Mouse (Mus musculus): Measurements from ENCODE around the gene Sorcs1. TPM values are rescaled to one million over a fixed set of nuclear protein-coding genes. Genes with fewer than 3 reads are reported as not detected.

Gene Sorcs1
- polyA plus RNA-seq, 1 experiment from 2014 or later = 0.59 TPM

GRCm38 (mm10) chr19:50534031-50534430 is 144.4 kb downstream of the Sorcs1 start:
- 60% methylated on average over 5 of the region's 5 CpGs for WGBS
- H3K27me3 ChIP-seq (ENCODE audit: control insufficient read depth, insufficient read depth, low read length) = no peaks in the 10 kb centered on the region
- H3K27ac ChIP-seq (replicated peaks in 1 of 2; ENCODE audit: control insufficient read depth in 1 of 2, insufficient read depth in 1 of 2, low read depth in 2 of 2, low read length in 2 of 2) = no peak overlapping the region
- no peak for ATAC-seq (ENCODE audit: insufficient number of reproducible peaks, insufficient read depth, low FRiP score, low read depth)
- H3K9ac ChIP-seq (ENCODE audit: low read length) = no peak overlapping the region
- no peak overlapping the region for H3K4me3 ChIP-seq (ENCODE audit: control insufficient read depth in 1 of 2, insufficient read depth in 1 of 2, low read depth in 1 of 2, low read length in 2 of 2)
- H3K4me1 ChIP-seq (ENCODE audit: control insufficient read depth in 2 of 2, insufficient read depth in 2 of 2, low read length in 2 of 2) = no peaks in the 10 kb centered on the region
- no peak overlapping the region for H3K4me2 ChIP-seq (ENCODE audit: low read length)
- H3K9me3 ChIP-seq (ENCODE audit: control insufficient read depth, low read length) = no peaks in the 10 kb centered on the region
- no peaks in the 10 kb centered on the region for H3K36me3 ChIP-seq (ENCODE audit: control insufficient read depth, insufficient read depth, low read length)

GRCm38 (mm10) chr19:50527835-50528234 is 150.6 kb downstream of the Sorcs1 start:
- H3K4me2 ChIP-seq (ENCODE audit: low read length) = no peak overlapping the region
- H3K4me3 ChIP-seq (ENCODE audit: control insufficient read depth in 1 of 2, insufficient read depth in 1 of 2, low read depth in 1 of 2, low read length in 2 of 2) = no peak overlapping the region
- 81% methylated on average over 3 of the region's 3 CpGs for WGBS
- H3K27me3 ChIP-seq (ENCODE audit: control insufficient read depth, insufficient read depth, low read length) = no peaks in the 10 kb centered on the region
- no peaks in the 10 kb centered on the region for H3K36me3 ChIP-seq (ENCODE audit: control insufficient read depth, insufficient read depth, low read length)
- no peak overlapping the region for H3K9ac ChIP-seq (ENCODE audit: low read length)
- ATAC-seq (ENCODE audit: insufficient number of reproducible peaks, insufficient read depth, low FRiP score, low read depth) = no peak
- no peak overlapping the region for H3K27ac ChIP-seq (replicated peaks in 1 of 2; ENCODE audit: control insufficient read depth in 1 of 2, insufficient read depth in 1 of 2, low read depth in 2 of 2, low read length in 2 of 2)
- H3K9me3 ChIP-seq (ENCODE audit: control insufficient read depth, low read length) = no peaks in the 10 kb centered on the region
- H3K4me1 ChIP-seq (ENCODE audit: control insufficient read depth in 2 of 2, insufficient read depth in 2 of 2, low read length in 2 of 2) = no peaks in the 10 kb centered on the region

- ATAC-seq (ENCODE audit: insufficient number of reproducible peaks, insufficient read depth, low FRiP score, low read depth) = no peak
- H3K4me2 ChIP-seq (ENCODE audit: low read length) = no peak overlapping the region
- no peaks in the 10 kb centered on the region for H3K4me1 ChIP-seq (ENCODE audit: control insufficient read depth in 2 of 2, insufficient read depth in 2 of 2, low read length in 2 of 2)
- no peaks in the 10 kb centered on the region for H3K27me3 ChIP-seq (ENCODE audit: control insufficient read depth, insufficient read depth, low read length)
- 69% methylated on average over 8 of the region's 8 CpGs for WGBS
- H3K4me3 ChIP-seq (ENCODE audit: control insufficient read depth in 1 of 2, insufficient read depth in 1 of 2, low read depth in 1 of 2, low read length in 2 of 2) = no peak overlapping the region
- no peak overlapping the region for H3K9ac ChIP-seq (ENCODE audit: low read length)
- H3K27ac ChIP-seq (replicated peaks in 1 of 2; ENCODE audit: control insufficient read depth in 1 of 2, insufficient read depth in 1 of 2, low read depth in 2 of 2, low read length in 2 of 2) = no peak overlapping the region
- H3K9me3 ChIP-seq (ENCODE audit: control insufficient read depth, low read length) = no peaks in the 10 kb centered on the region
- no peaks in the 10 kb centered on the region for H3K36me3 ChIP-seq (ENCODE audit: control insufficient read depth, insufficient read depth, low read length)
Observed at GRCm38 (mm10) chr19:50526094-50526493, 152.4 kb downstream of the Sorcs1 start.

- Histone ChIP-seq H3K27me3 (ENCODE audit: control insufficient read depth, insufficient read depth, low read length) (no peaks in the 10 kb centered on the region), H3K9me3 (ENCODE audit: control insufficient read depth, low read length) (no peaks in the 10 kb centered on the region), H3K4me2 (ENCODE audit: low read length) (no peak overlapping the region), H3K9ac (ENCODE audit: low read length) (no peak overlapping the region), H3K27ac (replicated peaks in 1 of 2; ENCODE audit: control insufficient read depth in 1 of 2, insufficient read depth in 1 of 2, low read depth in 2 of 2, low read length in 2 of 2) (no peak overlapping the region), H3K36me3 (ENCODE audit: control insufficient read depth, insufficient read depth, low read length) (no peaks in the 10 kb centered on the region), H3K4me1 (ENCODE audit: control insufficient read depth in 2 of 2, insufficient read depth in 2 of 2, low read length in 2 of 2) (no peaks in the 10 kb centered on the region; a peak in 1 of 4 replicates), H3K4me3 (ENCODE audit: control insufficient read depth in 1 of 2, insufficient read depth in 1 of 2, low read depth in 1 of 2, low read length in 2 of 2) (no peak overlapping the region)
- no peak for ATAC-seq (ENCODE audit: insufficient number of reproducible peaks, insufficient read depth, low FRiP score, low read depth)
- WGBS = 63% methylated on average over 4 of the region's 4 CpGs
Observed at GRCm38 (mm10) chr19:50521943-50522342, 156.5 kb downstream of the Sorcs1 start.

GRCm38 (mm10) chr19:50515059-50515673 is 163.3 kb downstream of the Sorcs1 start:
- 74% methylated on average over 10 of the region's 10 CpGs for WGBS
- Histone ChIP-seq H3K27ac (replicated peaks in 1 of 2; ENCODE audit: control insufficient read depth in 1 of 2, insufficient read depth in 1 of 2, low read depth in 2 of 2, low read length in 2 of 2) (no peak overlapping the region), H3K36me3 (ENCODE audit: control insufficient read depth, insufficient read depth, low read length) (no peaks in the 10 kb centered on the region), H3K9me3 (ENCODE audit: control insufficient read depth, low read length) (no peaks in the 10 kb centered on the region), H3K4me3 (ENCODE audit: control insufficient read depth in 1 of 2, insufficient read depth in 1 of 2, low read depth in 1 of 2, low read length in 2 of 2) (no peak overlapping the region), H3K4me2 (ENCODE audit: low read length) (no peak overlapping the region), H3K9ac (ENCODE audit: low read length) (no peak overlapping the region), H3K4me1 (ENCODE audit: control insufficient read depth in 2 of 2, insufficient read depth in 2 of 2, low read length in 2 of 2) (no peaks in the 10 kb centered on the region), H3K27me3 (ENCODE audit: control insufficient read depth, insufficient read depth, low read length) (no peaks in the 10 kb centered on the region)
- no peak for ATAC-seq (ENCODE audit: insufficient number of reproducible peaks, insufficient read depth, low FRiP score, low read depth)

GRCm38 (mm10) chr19:50514309-50514830 is 164.1 kb downstream of the Sorcs1 start:
- no peaks in the 10 kb centered on the region for H3K27me3 ChIP-seq (ENCODE audit: control insufficient read depth, insufficient read depth, low read length)
- no peak for ATAC-seq (ENCODE audit: insufficient number of reproducible peaks, insufficient read depth, low FRiP score, low read depth)
- no peaks in the 10 kb centered on the region for H3K4me1 ChIP-seq (ENCODE audit: control insufficient read depth in 2 of 2, insufficient read depth in 2 of 2, low read length in 2 of 2)
- no peak overlapping the region for H3K27ac ChIP-seq (replicated peaks in 1 of 2; ENCODE audit: control insufficient read depth in 1 of 2, insufficient read depth in 1 of 2, low read depth in 2 of 2, low read length in 2 of 2)
- H3K9me3 ChIP-seq (ENCODE audit: control insufficient read depth, low read length) = no peaks in the 10 kb centered on the region
- H3K9ac ChIP-seq (ENCODE audit: low read length) = no peak overlapping the region
- H3K4me2 ChIP-seq (ENCODE audit: low read length) = no peak overlapping the region
- no peaks in the 10 kb centered on the region for H3K36me3 ChIP-seq (ENCODE audit: control insufficient read depth, insufficient read depth, low read length)
- H3K4me3 ChIP-seq (ENCODE audit: control insufficient read depth in 1 of 2, insufficient read depth in 1 of 2, low read depth in 1 of 2, low read length in 2 of 2) = no peak overlapping the region
- 78% methylated on average over 8 of the region's 8 CpGs for WGBS

- no peak for ATAC-seq (ENCODE audit: insufficient number of reproducible peaks, insufficient read depth, low FRiP score, low read depth)
- Histone ChIP-seq H3K36me3 (ENCODE audit: control insufficient read depth, insufficient read depth, low read length) (no peaks in the 10 kb centered on the region), H3K9me3 (ENCODE audit: control insufficient read depth, low read length) (no peaks in the 10 kb centered on the region), H3K9ac (ENCODE audit: low read length) (no peak overlapping the region), H3K4me1 (ENCODE audit: control insufficient read depth in 2 of 2, insufficient read depth in 2 of 2, low read length in 2 of 2) (no peaks in the 10 kb centered on the region), H3K4me3 (ENCODE audit: control insufficient read depth in 1 of 2, insufficient read depth in 1 of 2, low read depth in 1 of 2, low read length in 2 of 2) (no peak overlapping the region), H3K27me3 (ENCODE audit: control insufficient read depth, insufficient read depth, low read length) (no peaks in the 10 kb centered on the region), H3K27ac (replicated peaks in 1 of 2; ENCODE audit: control insufficient read depth in 1 of 2, insufficient read depth in 1 of 2, low read depth in 2 of 2, low read length in 2 of 2) (no peak overlapping the region), H3K4me2 (ENCODE audit: low read length) (no peak overlapping the region)
- WGBS = 69% methylated on average over 1 of the region's 1 CpGs
Observed at GRCm38 (mm10) chr19:50502816-50503215, 175.6 kb downstream of the Sorcs1 start.

- H3K36me3 ChIP-seq (ENCODE audit: control insufficient read depth, insufficient read depth, low read length) = no peaks in the 10 kb centered on the region
- no peak overlapping the region for H3K9ac ChIP-seq (ENCODE audit: low read length)
- H3K4me3 ChIP-seq (ENCODE audit: control insufficient read depth in 1 of 2, insufficient read depth in 1 of 2, low read depth in 1 of 2, low read length in 2 of 2) = no peak overlapping the region
- no peak for ATAC-seq (ENCODE audit: insufficient number of reproducible peaks, insufficient read depth, low FRiP score, low read depth)
- no peak overlapping the region for H3K4me2 ChIP-seq (ENCODE audit: low read length)
- no peaks in the 10 kb centered on the region for H3K27me3 ChIP-seq (ENCODE audit: control insufficient read depth, insufficient read depth, low read length)
- 93% methylated on average over 3 of the region's 3 CpGs for WGBS
- H3K9me3 ChIP-seq (ENCODE audit: control insufficient read depth, low read length) = no peaks in the 10 kb centered on the region
- H3K4me1 ChIP-seq (ENCODE audit: control insufficient read depth in 2 of 2, insufficient read depth in 2 of 2, low read length in 2 of 2) = no peaks in the 10 kb centered on the region; a peak in 1 of 4 replicates
- H3K27ac ChIP-seq (replicated peaks in 1 of 2; ENCODE audit: control insufficient read depth in 1 of 2, insufficient read depth in 1 of 2, low read depth in 2 of 2, low read length in 2 of 2) = no peak overlapping the region
Observed at GRCm38 (mm10) chr19:50491121-50491520, 187.3 kb downstream of the Sorcs1 start.
